Mouse (Mus musculus): ENCODE data around the gene Gm21650.
"Not testable (repeated sequence)": the region's sequence is repeated elsewhere in the genome, so short reads cannot be mapped to it uniquely, and the experiment has no call there.

The Gm21650 gene

GRCm38 (mm10) chrY:77692508-77692907 lies at the start of gene Gm21650:
Gene Gm21650 (plus strand): TSS chrY:77692808.
- not testable (repeated sequence) for DNase-seq

All from cerebellum, adult 18-20 months (tissue).